Mouse (Mus musculus) 416B (cell line): ENCODE data around the gene Gabra6.

Experiments used
- DNase-seq: peaks from one replicate; pipeline ENCODE4 v3.0.0; 2011; ENCODE audit warnings: low read depth

The Gabra6 gene

DNA sequence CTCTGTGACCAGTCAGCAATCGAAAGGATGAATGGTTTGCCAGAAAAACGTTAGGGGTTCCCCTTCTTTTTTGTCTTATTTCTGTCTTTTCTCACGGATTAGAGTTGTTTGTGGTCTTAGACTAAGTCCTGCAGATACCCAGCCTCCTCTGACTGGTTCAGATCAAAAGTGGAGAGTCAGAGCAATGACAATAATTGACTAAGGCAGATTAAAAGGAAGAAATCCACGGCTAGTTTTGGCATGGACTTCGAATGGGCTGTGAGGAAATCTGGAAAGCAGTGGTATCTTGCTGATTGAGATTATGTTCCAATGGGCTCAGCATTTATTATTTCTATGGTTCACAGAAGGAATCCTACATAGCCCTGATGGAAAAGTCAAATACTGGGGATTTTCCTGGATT lies at the start of gene Gabra6:
Gene Gabra6 (minus strand): TSS at position 191 of the 400 bp plus-strand sequence.
- DNase-seq: no peak

DNA sequence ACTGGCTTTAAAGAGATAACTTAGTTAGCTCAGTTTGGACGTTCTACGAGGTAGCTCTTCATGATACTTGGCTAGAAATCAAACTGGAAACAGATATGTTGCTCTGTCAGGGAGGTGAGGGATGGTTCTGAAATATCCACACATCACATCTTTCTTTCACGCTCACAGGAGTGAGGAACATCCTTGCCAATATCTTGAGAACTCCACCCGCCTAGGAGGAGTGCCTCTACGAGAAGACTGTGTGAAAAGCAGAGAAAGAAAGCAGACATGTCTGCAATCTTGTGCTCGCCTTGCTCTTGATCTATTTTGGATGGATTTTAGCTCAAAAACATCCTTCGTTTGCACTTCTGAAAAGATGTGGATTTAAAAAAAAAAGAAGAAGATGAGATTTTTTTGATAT lies 44.7 kb upstream of the Gabra6 start:
- no peak for DNase-seq

GRCm38 (mm10) chr11:42332121-42332520 lies 11.2 kb upstream of the Gabra6 start:
- DNase-seq: no peak

GRCm38 (mm10) chr11:42326262-42326661 lies 5.4 kb upstream of the Gabra6 start:
- peak; percentile 26 for DNase-seq

DNA sequence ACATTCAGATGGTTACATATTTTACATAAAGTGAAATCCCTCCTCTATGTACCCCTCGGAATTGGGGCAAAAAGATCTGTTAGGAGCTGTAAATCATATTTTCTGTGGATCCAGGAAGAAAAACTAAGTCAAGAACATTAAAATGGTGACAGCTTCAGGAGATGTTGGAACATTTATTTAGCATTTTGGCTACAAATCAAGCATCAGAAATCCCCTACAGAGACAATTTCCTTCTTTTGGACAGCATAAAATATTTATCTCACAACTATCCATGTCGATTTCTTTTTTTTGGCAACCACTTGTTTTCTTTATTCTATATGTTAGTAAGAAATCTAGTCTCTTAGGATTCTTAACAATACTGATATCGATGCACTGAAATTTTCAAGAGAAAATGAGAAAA lies 688 bp upstream of the Gabra6 start:
- no peak for DNase-seq

GRCm38 (mm10) chr11:42319521-42319920 lies 1.4 kb downstream of the Gabra6 start:
- no peak for DNase-seq

GRCm38 (mm10) chr11:42319101-42319500 lies 1.8 kb downstream of the Gabra6 start:
- no peak for DNase-seq

- no peak for DNase-seq
These were observed 2.9 kb downstream of the Gabra6 start for GRCm38 (mm10) chr11:42317985-42318384.

- DNase-seq: no peak
These were observed 6.0 kb downstream of the Gabra6 start for GRCm38 (mm10) chr11:42314850-42315249.

DNA sequence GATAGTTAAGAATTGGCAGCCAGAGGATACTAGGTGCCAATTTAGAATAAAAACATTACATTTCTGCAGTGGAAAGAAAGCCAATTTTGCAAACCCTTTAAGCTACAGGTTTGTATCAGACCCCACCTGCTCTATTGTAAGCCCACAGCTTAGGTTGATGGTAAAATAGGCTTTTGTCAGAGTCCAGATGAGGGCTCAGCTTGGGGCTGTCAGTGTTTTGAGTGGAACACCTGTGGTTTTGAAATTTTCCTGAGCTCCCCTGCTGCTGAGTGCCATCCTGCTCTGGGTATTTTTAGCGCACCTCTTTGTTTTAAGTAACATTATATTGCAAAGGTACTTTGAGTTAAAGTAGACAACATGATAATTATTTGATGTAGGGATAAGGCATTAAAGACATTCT lies 10.0 kb downstream of the Gabra6 start:
- DNase-seq: no peak

DNA sequence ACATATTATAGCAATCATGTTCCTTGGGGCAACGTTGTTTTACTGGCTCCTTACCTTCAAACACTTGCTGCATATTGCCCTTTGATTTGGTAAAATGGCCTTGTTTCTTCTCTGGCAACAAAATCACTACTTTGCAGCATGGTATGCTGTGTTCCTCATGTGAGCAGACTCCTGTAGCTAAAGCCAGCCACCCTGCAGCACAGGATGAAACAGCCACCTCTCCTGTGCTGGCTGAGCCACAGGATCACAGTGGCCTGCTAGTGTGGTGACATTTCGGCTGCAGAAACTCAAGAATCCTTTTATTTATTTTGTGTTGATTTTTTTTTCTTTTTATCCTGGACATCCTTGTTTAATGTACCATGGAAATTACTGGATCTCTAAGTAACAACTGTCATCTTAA lies 11.8 kb downstream of the Gabra6 start:
- no peak for DNase-seq

DNA sequence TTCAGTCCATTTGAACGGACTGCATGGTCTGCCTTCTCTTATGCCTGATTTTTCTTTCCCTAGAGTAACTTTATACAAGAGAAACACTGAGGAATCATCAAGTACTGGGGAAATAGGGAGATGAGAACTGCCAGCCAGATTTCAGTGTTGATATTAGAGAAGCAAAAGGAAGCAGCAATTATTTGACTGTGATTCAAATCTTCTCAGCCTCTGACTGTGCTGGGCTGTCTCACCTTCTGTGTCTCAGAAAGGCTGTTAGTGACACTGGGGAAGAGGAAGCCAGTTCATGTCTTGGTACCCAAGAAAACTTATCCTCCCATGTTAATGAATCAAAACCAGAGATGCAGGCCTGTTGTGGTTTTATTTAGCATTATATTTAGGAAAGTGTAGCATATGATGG lies 14.8 kb downstream of the Gabra6 start:
- no peak for DNase-seq

GRCm38 (mm10) chr11:42258978-42259377 lies 61.9 kb downstream of the Gabra6 start:
- DNase-seq: no peak
